Mouse (Mus musculus) kidney, embryonic 16.5 days (tissue): ENCODE measurements around the gene Sult6b1. TPM values are rescaled to one million over a fixed set of nuclear protein-coding genes. Genes with fewer than 3 reads are reported as not detected.

Experiments used
- ATAC-seq: fragments of 200-750 bp; cut with Nextera tagmentation; 2 replicates; pipeline ENCODE4 v1.8.0; 2017; ENCODE audit warnings: moderate TSS enrichment; ENCODE audit not compliant: low FRiP score, low TSS enrichment
- H3K27ac ChIP-seq: fragments of 300-500 bp; sonication (generic); 2 replicates; pipeline ENCODE4 v1.5.1; 2014; ENCODE audit warnings: low read length
- H3K27me3 ChIP-seq: fragments of 300-500 bp; sonication (generic); 2 replicates; pipeline ENCODE4 v1.6.1; 2014; ENCODE audit warnings: low read length, control low read depth, mixed read lengths; ENCODE audit not compliant: insufficient read depth
- H3K36me3 ChIP-seq: fragments of 300-500 bp; sonication (generic); 2 replicates; pipeline ENCODE4 v1.6.1; 2014; ENCODE audit warnings: low read length, control low read depth, mixed read lengths; ENCODE audit not compliant: insufficient read depth
- H3K4me1 ChIP-seq: fragments of 300-500 bp; sonication (generic); 2 replicates; pipeline ENCODE4 v1.6.1; 2014; ENCODE audit warnings: low read length, control low read depth, mixed read lengths; ENCODE audit not compliant: insufficient read depth
- H3K4me2 ChIP-seq: fragments of 300-500 bp; sonication (generic); replicated peaks from 2 replicates; pipeline ENCODE4 v1.6.1; 2014; ENCODE audit warnings: low read depth, low read length
- H3K4me3 ChIP-seq: fragments of 300-500 bp; sonication (generic); 2 replicates; pipeline ENCODE4 v1.5.1; 2014; ENCODE audit warnings: mild to moderate bottlenecking, low read length
- H3K9ac ChIP-seq: fragments of 300-500 bp; sonication (generic); replicated peaks from 2 replicates; pipeline ENCODE4 v1.6.1; 2014; ENCODE audit warnings: low read length
- H3K9me3 ChIP-seq: fragments of 300-500 bp; sonication (generic); 2 replicates; pipeline ENCODE4 v1.6.1; 2016; ENCODE audit warnings: low read length, control low read depth
- WGBS: fragments of 180-500 bp; shearing (Covaris S2); extraction: QIAGEN DNeasy Blood & Tissue Kit; methylation state at CpG from one replicate; pipeline ENCODE4 v1.1.7; 2014; 5-methylcytosine and 5-hydroxymethylcytosine counted together
- polyA plus RNA-seq: library from polyadenylated mRNA; unstranded; fragments of >200 nt; fragmentation: Nextera tagmentation; extraction: Ambion mirVana; gene quantifications from 2 replicates; pipeline ENCODE4 v1.2.1, GENCODE M21; 2015

The Sult6b1 gene
- polyA plus RNA-seq: 0.23 TPM in 1 of 2 replicates, not detected in the other

- no peak within 1 kb of the TSS for H3K27ac ChIP-seq
- no peaks in the 10 kb centered on the region for H3K9me3 ChIP-seq
- no peak within 1 kb of the TSS for H3K4me2 ChIP-seq
- no peak within 1 kb of the TSS for H3K4me3 ChIP-seq
- ATAC-seq: no peak
- H3K27me3 ChIP-seq: no peaks in the 10 kb centered on the region
- 72% methylated on average over 5 of the region's 5 CpGs for WGBS
- H3K4me1 ChIP-seq: no peaks in the 10 kb centered on the region
- H3K9ac ChIP-seq: no peak within 1 kb of the TSS
- no peaks in the 10 kb centered on the region for H3K36me3 ChIP-seq
Measured at GRCm38 (mm10) chr17:78906892-78907291, at the start of gene Sult6b1. Gene Sult6b1 (minus strand): TSS chr17:78906992.

DNA sequence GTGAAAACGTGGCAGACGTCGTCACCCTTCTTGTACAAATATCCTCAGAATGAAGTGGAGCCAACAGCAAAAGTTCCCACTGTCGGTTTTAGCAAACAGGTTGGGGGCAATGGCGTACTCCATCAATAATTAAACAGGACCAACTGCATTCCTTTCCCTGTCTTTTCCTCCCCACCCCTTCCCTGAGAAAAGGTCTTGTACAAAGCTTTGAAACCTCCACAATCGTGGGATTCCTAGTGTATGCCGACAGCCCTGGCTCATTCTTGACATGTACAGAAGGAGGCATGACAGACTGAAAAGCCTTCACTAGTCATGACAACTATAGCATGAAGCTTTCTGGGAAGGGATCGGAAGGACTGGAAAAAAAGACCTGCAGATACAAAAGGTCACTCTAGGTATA, 46.4 kb upstream of the Sult6b1 start:
- Histone ChIP-seq H3K27ac (no peak overlapping the region; the same call in 1 of the 2 replicates), H3K9me3 (no peaks in the 10 kb centered on the region), H3K4me3 (no peak overlapping the region), H3K9ac (no peak overlapping the region), H3K36me3 (peaks cover 38% of the 10 kb centered on the region), H3K27me3 (no peaks in the 10 kb centered on the region), H3K4me2 (no peak overlapping the region), H3K4me1 (no peaks in the 10 kb centered on the region)
- WGBS: 73% methylated on average over 8 of the region's 8 CpGs
- no peak for ATAC-seq

- H3K4me3 ChIP-seq: no peak overlapping the region
- H3K9me3 ChIP-seq: no peaks in the 10 kb centered on the region
- H3K4me1 ChIP-seq: no peaks in the 10 kb centered on the region
- H3K27me3 ChIP-seq: no peaks in the 10 kb centered on the region
- ATAC-seq: no peak
- no peak overlapping the region for H3K27ac ChIP-seq
- peaks cover 33% of the 10 kb centered on the region for H3K36me3 ChIP-seq
- no peak overlapping the region for H3K9ac ChIP-seq
- H3K4me2 ChIP-seq: no peak overlapping the region
- 90% methylated on average over 5 of the region's 5 CpGs for WGBS
Measured at GRCm38 (mm10) chr17:78952070-78952469, 45.3 kb upstream of the Sult6b1 start.

GRCm38 (mm10) chr17:78951225-78951624, 44.4 kb upstream of the Sult6b1 start:
- no peak overlapping the region for H3K4me3 ChIP-seq
- no peak overlapping the region for H3K9ac ChIP-seq
- 92% methylated on average over 5 of the region's 5 CpGs for WGBS
- no peak for ATAC-seq
- no peak overlapping the region for H3K27ac ChIP-seq
- peaks cover 33% of the 10 kb centered on the region for H3K36me3 ChIP-seq
- H3K4me1 ChIP-seq: no peaks in the 10 kb centered on the region
- no peaks in the 10 kb centered on the region for H3K27me3 ChIP-seq
- no peak overlapping the region for H3K4me2 ChIP-seq
- no peaks in the 10 kb centered on the region for H3K9me3 ChIP-seq

DNA sequence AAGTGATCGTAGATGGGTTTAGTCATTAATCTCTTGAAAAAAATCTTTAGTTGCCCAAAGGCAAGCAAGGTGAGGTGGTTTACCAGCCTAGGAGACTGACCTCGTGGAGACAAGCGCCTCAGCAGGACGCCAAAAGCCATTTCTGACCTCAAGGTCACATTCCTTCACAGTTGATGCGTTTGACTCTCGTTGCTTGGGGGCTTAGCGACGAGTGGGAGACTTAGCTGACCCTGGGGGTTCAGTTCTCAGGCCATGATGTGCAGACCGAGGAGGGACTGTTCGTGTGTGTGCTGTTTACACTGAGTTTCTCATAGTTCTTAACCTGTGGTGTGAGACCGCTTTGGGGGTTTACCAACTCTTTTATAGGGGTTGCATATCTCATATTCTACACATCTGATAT, 35.8 kb upstream of the Sult6b1 start:
- H3K9me3 ChIP-seq: no peaks in the 10 kb centered on the region
- no peak overlapping the region for H3K9ac ChIP-seq
- no peaks in the 10 kb centered on the region for H3K27me3 ChIP-seq
- 31% methylated on average over 11 of the region's 11 CpGs for WGBS
- 0 out of 2 replicates have a peak overlapping the region, but pooled peaks have one; percentile 25 for H3K27ac ChIP-seq
- peaks cover 4% of the 10 kb centered on the region for H3K4me1 ChIP-seq
- peak; percentile 65; the same call in 1 of the 2 replicates for ATAC-seq
- H3K36me3 ChIP-seq: peaks cover 28% of the 10 kb centered on the region
- H3K4me2 ChIP-seq: no peak overlapping the region
- no peak overlapping the region for H3K4me3 ChIP-seq

GRCm38 (mm10) chr17:78938927-78939326, 32.1 kb upstream of the Sult6b1 start:
- Histone ChIP-seq H3K4me1 (peaks cover 17% of the 10 kb centered on the region), H3K4me2 (no peak overlapping the region), H3K4me3 (no peak overlapping the region), H3K27ac (no peak overlapping the region), H3K9me3 (no peaks in the 10 kb centered on the region), H3K9ac (no peak overlapping the region), H3K36me3 (peaks cover 25% of the 10 kb centered on the region), H3K27me3 (no peaks in the 10 kb centered on the region)
- no peak for ATAC-seq
- WGBS: 94% methylated on average over 4 of the region's 4 CpGs

DNA sequence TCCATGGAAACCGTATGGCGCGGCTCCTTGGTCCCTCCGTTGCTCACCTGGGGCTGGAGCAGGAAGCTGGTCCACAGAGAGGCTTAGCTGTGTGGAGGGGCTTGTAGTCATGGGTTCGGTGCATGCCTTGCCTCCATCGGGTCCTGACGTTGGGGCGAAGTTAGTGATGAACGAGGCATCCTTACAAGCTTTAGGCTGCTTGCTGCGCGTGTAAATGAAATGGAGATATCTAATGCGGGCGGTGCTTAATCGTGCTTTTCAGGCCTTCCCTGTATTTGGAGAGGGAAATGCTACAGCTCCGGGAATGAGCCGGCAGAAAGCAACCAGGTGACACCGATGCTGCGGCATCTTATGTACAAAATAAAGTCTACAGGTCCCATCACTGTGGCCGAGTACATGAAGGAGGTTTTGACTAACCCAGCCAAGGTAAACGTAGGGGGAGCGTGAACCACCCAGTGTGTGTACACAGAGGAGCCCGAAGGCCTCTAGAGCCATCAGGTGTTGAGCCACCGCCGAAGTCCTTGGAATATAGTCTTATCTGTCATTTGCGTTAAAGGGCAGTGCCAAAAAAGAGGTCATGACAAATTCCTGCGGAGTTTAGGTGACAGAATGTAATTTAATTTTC, 30.5 kb upstream of the Sult6b1 start:
- H3K27me3 ChIP-seq: no peaks in the 10 kb centered on the region
- H3K4me3 ChIP-seq: peak overlapping the region; percentile 94
- H3K4me2 ChIP-seq: peak overlapping the region; percentile 61
- H3K27ac ChIP-seq: no peak overlapping the region
- H3K4me1 ChIP-seq: peaks cover 17% of the 10 kb centered on the region
- no peaks in the 10 kb centered on the region for H3K9me3 ChIP-seq
- ATAC-seq: peak; percentile 52; the same call in 1 of the 2 replicates
- peaks cover 24% of the 10 kb centered on the region for H3K36me3 ChIP-seq
- H3K9ac ChIP-seq: peak overlapping the region; percentile 83
- WGBS: 9% methylated on average over 26 of the region's 26 CpGs

GRCm38 (mm10) chr17:78936466-78937228, 29.9 kb upstream of the Sult6b1 start, which contains the start of the genes Cebpz and Ndufaf7:
Gene Cebpz (minus strand): TSS chr17:78937066.
Gene Ndufaf7 (plus strand): TSS chr17:78937136.
- peak; percentile 99 for ATAC-seq
- Histone ChIP-seq H3K36me3 (peaks cover 30% of the 10 kb centered on the region), H3K4me3 (peak within 1 kb of the TSS; percentile 94), H3K27me3 (no peaks in the 10 kb centered on the region), H3K9me3 (no peaks in the 10 kb centered on the region), H3K4me2 (peak within 1 kb of the TSS; percentile 61), H3K27ac (peak within 1 kb of the TSS; percentile 55; the same call in 1 of the 2 replicates), H3K4me1 (peaks cover 17% of the 10 kb centered on the region), H3K9ac (peak within 1 kb of the TSS; percentile 83)
- under 1% methylated on average over 45 of the region's 45 CpGs for WGBS

GRCm38 (mm10) chr17:78935857-78936256, 29.1 kb upstream of the Sult6b1 start:
- H3K27me3 ChIP-seq: no peaks in the 10 kb centered on the region
- 86% methylated on average over 2 of the region's 2 CpGs for WGBS
- no peak overlapping the region for H3K27ac ChIP-seq
- H3K36me3 ChIP-seq: peaks cover 37% of the 10 kb centered on the region
- no peak for ATAC-seq
- peaks cover 17% of the 10 kb centered on the region for H3K4me1 ChIP-seq
- peak overlapping the region; percentile 83 for H3K9ac ChIP-seq
- no peaks in the 10 kb centered on the region for H3K9me3 ChIP-seq
- H3K4me3 ChIP-seq: peak overlapping the region; percentile 94
- peak overlapping the region; percentile 61 for H3K4me2 ChIP-seq

GRCm38 (mm10) chr17:78917696-78918095, 10.9 kb upstream of the Sult6b1 start:
- Histone ChIP-seq H3K27me3 (no peaks in the 10 kb centered on the region), H3K27ac (no peak overlapping the region), H3K9ac (peak overlapping the region; percentile 91), H3K9me3 (no peaks in the 10 kb centered on the region), H3K36me3 (peaks cover 30% of the 10 kb centered on the region), H3K4me1 (peaks cover 13% of the 10 kb centered on the region), H3K4me2 (peak overlapping the region; percentile 88), H3K4me3 (peak overlapping the region; percentile 91; the same call in 1 of the 2 replicates)
- ATAC-seq: no peak
- WGBS: 39% methylated on average over 6 of the region's 6 CpGs
